Mouse (Mus musculus): ENCODE results near the gene Sspo. TPM values are rescaled to one million over a fixed set of nuclear protein-coding genes. Genes with fewer than 3 reads are reported as not detected.

Gene Sspo
- polyA plus RNA-seq, 1 experiment from 2014 or later: 0.46 TPM

DNA sequence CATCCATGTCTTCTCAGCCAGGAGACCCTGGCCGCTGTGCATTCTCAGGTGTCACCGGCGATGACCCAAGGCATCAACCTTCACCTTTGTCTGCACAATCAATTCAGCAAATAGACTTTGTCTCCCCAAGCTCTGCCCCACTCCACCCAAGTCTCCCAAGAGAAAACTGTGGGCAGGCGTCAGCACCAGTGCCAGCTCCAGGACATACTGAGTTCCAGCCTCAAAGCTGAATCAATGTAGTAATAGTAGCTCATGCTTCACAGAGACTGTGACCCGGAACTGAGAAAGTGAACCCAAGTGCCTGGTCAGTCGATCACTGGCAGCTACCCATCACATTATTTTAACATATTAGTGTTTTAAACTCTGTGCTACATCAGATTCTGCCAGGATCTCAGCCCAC is 100.3 kb downstream of the Sspo start:
- H3K4me3 ChIP-seq: no peak overlapping the region
- WGBS: 88% methylated on average over 6 of the region's 6 CpGs
- H3K4me1 ChIP-seq: 0 out of 2 replicates have a peak, but pooled peaks cover 3% of the 10 kb centered on the region
- no peak for ATAC-seq (ENCODE audit: insufficient number of reproducible peaks, insufficient read depth, low FRiP score, low TSS enrichment, low read depth)
- H3K9me3 ChIP-seq: no peaks in the 10 kb centered on the region
- H3K27ac ChIP-seq: no peak overlapping the region
- H3K36me3 ChIP-seq: no peaks in the 10 kb centered on the region
- H3K27me3 ChIP-seq: no peaks in the 10 kb centered on the region
- no peak overlapping the region for H3K9ac ChIP-seq
- H3K4me2 ChIP-seq: no peak overlapping the region

Small RNA genes within 50 kb of the gene (microRNA-seq; reads per million reads assigned to microRNA genes)
- not detected for gene Gm24325

Other genes starting within 250 kb of the Sspo start
- gene Krba1, start 52.6 kb upstream of the Sspo start, polyA plus RNA-seq (2015; fragmentation: Nextera tagmentation; extraction: Ambion mirVana): 25.8 and 28.0 TPM in 2 replicates
- gene Zfp467, start 2.4 kb upstream of the Sspo start, polyA plus RNA-seq (2015; fragmentation: Nextera tagmentation; extraction: Ambion mirVana): 30.2 and 31.6 TPM in 2 replicates
- gene Atp6v0e2, start 89.4 kb downstream of the Sspo start, polyA plus RNA-seq (2015; fragmentation: Nextera tagmentation; extraction: Ambion mirVana): 13.4 and 13.9 TPM in 2 replicates
- 10.5 and 10.8 TPM in 2 replicates for gene Lrrc61, start 106.6 kb downstream of the Sspo start, polyA plus RNA-seq (2015; fragmentation: Nextera tagmentation; extraction: Ambion mirVana)
- gene Rarres2, start 124.6 kb downstream of the Sspo start, polyA plus RNA-seq (2015; fragmentation: Nextera tagmentation; extraction: Ambion mirVana): 4.5 and 5.5 TPM in 2 replicates
- gene Gm45021, start 141.4 kb downstream of the Sspo start, polyA plus RNA-seq (2015; fragmentation: Nextera tagmentation; extraction: Ambion mirVana): not detected in 2 replicates
- 23.0 and 24.2 TPM in 2 replicates for gene Repin1, start 145.7 kb downstream of the Sspo start, polyA plus RNA-seq (2015; fragmentation: Nextera tagmentation; extraction: Ambion mirVana)
- gene Gm44965, start 145.7 kb downstream of the Sspo start, polyA plus RNA-seq (2015; fragmentation: Nextera tagmentation; extraction: Ambion mirVana): 1.2 TPM in 1 of 2 replicates, not detected in the other
- gene Zfp775, start 153.8 kb downstream of the Sspo start, polyA plus RNA-seq (2015; fragmentation: Nextera tagmentation; extraction: Ambion mirVana): 5.4 and 9.8 TPM in 2 replicates
- gene AI854703, start 178.5 kb downstream of the Sspo start, polyA plus RNA-seq (2015; fragmentation: Nextera tagmentation; extraction: Ambion mirVana): 1.3 and 1.5 TPM in 2 replicates
- 0.46 and 0.98 TPM in 2 replicates for gene Gimap8, start 199.0 kb downstream of the Sspo start, polyA plus RNA-seq (2015; fragmentation: Nextera tagmentation; extraction: Ambion mirVana)
- gene Gimap9, start 227.9 kb downstream of the Sspo start, polyA plus RNA-seq (2015; fragmentation: Nextera tagmentation; extraction: Ambion mirVana): 13.6 and 17.1 TPM in 2 replicates
- gene Gimap4, start 236.3 kb downstream of the Sspo start, polyA plus RNA-seq (2015; fragmentation: Nextera tagmentation; extraction: Ambion mirVana): 10.9 and 11.4 TPM in 2 replicates